Mouse (Mus musculus): Measurements from ENCODE around the gene Zfp652. TPM values are rescaled to one million over a fixed set of nuclear protein-coding genes. Genes with fewer than 3 reads are reported as not detected.
"Not testable (repeated sequence)": the region's sequence is repeated elsewhere in the genome, so short reads cannot be mapped to it uniquely, and the experiment has no call there.

The Zfp652 gene
- total and polyA plus RNA-seq, 3 experiments = 3.0 to 9.8 (median 6.2) TPM

DNA sequence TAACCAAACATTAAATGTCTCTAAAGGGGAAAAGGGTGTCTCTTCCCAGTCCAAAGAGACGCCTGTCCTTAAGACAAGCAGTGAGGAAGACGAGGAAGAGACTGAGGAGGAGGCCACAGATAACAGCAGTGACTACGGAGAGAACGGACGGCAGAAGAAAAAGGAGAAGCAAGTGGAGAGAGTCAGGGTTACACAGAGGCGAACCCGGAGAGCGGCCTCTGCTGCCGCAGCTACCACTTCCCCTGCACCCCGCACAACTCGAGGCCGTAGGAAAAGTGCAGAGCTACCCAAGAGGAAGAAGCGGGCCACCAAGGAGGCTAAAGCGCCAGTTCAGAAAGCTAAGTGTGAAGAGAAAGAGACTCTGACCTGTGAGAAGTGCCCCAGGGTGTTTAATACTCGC is 37.1 kb downstream of the Zfp652 start:
- Histone ChIP-seq H3K27me3 (replicated peaks) (no peaks in the 10 kb centered on the region), H3K79me2 (replicated peaks; ENCODE audit: control insufficient read depth, extremely low read depth, insufficient read depth, poor library complexity, severe bottlenecking) (peaks cover 2% of the 10 kb centered on the region; the same call in 1 of the 2 replicates), H3K27ac (ENCODE audit: insufficient read depth, low read depth) (no peak overlapping the region), H3K36me3 (replicated peaks in 1 of 2; ENCODE audit: control insufficient read depth in 1 of 2, insufficient read depth in 1 of 2, low read length in 1 of 2) (peaks cover 28 to 59% of the 10 kb centered on the region in 2 experiments), H3K4me3 (replicated peaks in 1 of 3; ENCODE audit: low read depth in 2 of 3, low read length in 2 of 3, poor library complexity in 1 of 3) (no peak overlapping the region), H3K4me1 (ENCODE audit: control insufficient read depth in 1 of 2, insufficient read depth in 2 of 2) (peaks cover 0 to 12% of the 10 kb centered on the region in 2 experiments; a peak in 2 of 4 replicates), H3K9me3 (replicated peaks; ENCODE audit: low read length) (no peaks in the 10 kb centered on the region), H3K9ac (ENCODE audit: insufficient read depth, low read depth) (no peak overlapping the region), H3K4me2 (ENCODE audit: insufficient read depth, low read depth, poor library complexity, severe bottlenecking) (no peak overlapping the region)
- dilution Hi-C loops (cut with MboI; ENCODE audit: extremely low pct_ligation_motif_present, extremely low pct_unique_long_range_greater_than_20kb, low sequenced_read_pairs) (no loop called here), in situ Hi-C loops (cut with MboI; ENCODE audit: low pct_ligation_motif_present, low pct_unique_long_range_greater_than_20kb, low sequenced_read_pairs) (loop anchor here (5.0 to 10.0 kb wide), 2 partner anchors 67 to 205 kb away; no protein-coding TSS in a partner anchor)
- TF ChIP-seq MYC (IDR thresholded peaks at IDR 0.05; ENCODE audit: low read depth, low read length) = no peak
- no peak for TF ChIP-seq PAX5 (IDR thresholded peaks at IDR 0.05; ENCODE audit: low read length)
- no peak for DNase-seq (ENCODE audit: extremely low read depth)

DNA sequence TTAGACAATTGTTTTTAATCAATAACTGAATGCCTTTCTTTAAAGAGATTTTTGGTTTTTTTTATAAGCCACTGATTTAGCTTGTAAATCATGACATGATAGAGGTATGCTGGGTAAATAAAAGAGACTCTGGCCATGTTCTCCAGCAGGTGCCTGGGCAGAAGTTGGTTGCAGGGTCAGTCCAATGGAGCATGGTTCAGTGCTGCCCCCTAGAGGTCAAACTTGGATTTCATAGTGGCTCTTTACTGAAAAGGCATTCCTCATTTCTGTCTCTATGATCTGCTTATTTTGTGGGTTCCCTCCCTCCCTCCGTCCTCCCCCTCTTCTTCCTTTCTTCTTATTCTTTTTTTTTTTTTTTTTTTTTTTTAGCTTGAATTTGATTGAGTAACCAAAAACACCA is 38.5 kb downstream of the Zfp652 start:
- H3K4me3 ChIP-seq (replicated peaks in 1 of 3; ENCODE audit: low read depth in 2 of 3, low read length in 2 of 3, poor library complexity in 1 of 3) = no peak overlapping the region
- in situ Hi-C loops (cut with MboI; ENCODE audit: low pct_ligation_motif_present, low pct_unique_long_range_greater_than_20kb, low sequenced_read_pairs) (loop anchor here (5.0 to 10.0 kb wide), 2 partner anchors 69 to 206 kb away; no protein-coding TSS in a partner anchor), dilution Hi-C loops (cut with MboI; ENCODE audit: extremely low pct_ligation_motif_present, extremely low pct_unique_long_range_greater_than_20kb, low sequenced_read_pairs) (no loop called here)
- TF ChIP-seq ZMIZ1 (IDR thresholded peaks at IDR 0.05; ENCODE audit: low read depth, low read length) (no peak), RAD21 (IDR thresholded peaks at IDR 0.05; ENCODE audit: low read depth, low read length) (peak; percentile 96), JUND (conservative IDR thresholded peaks at IDR 0.05; ENCODE audit: low read depth, low read length) (no peak), TCF12 (IDR thresholded peaks at IDR 0.05; ENCODE audit: low read depth, low read length) (no peak), CTCF (conservative IDR thresholded peaks at IDR 0.05 in 1 of 2, IDR thresholded peaks at IDR 0.05 in 1 of 2; ENCODE audit: low read depth in 2 of 2, low read length in 2 of 2) (peak; percentile 90 to 98), ETS1 (conservative IDR thresholded peaks at IDR 0.05; ENCODE audit: low read depth, low read length) (no peak), SMC3 (IDR thresholded peaks at IDR 0.05; ENCODE audit: low read depth, low read length) (peak; percentile 92), TBP (conservative IDR thresholded peaks at IDR 0.05; ENCODE audit: low read depth, low read length) (no peak), ZC3H11A (IDR thresholded peaks at IDR 0.05; ENCODE audit: low read depth, low read length) (peak; percentile 64), MAFK (IDR thresholded peaks at IDR 0.05; ENCODE audit: insufficient replicate concordance, low read length) (no peak), MXI1 (IDR thresholded peaks at IDR 0.05; ENCODE audit: low read depth, low read length) (no peak)
- H3K9me3 ChIP-seq (replicated peaks; ENCODE audit: low read length) = no peaks in the 10 kb centered on the region
- H3K4me2 ChIP-seq (ENCODE audit: insufficient read depth, low read depth, poor library complexity, severe bottlenecking) = no peak overlapping the region
- peaks cover 28 to 66% of the 10 kb centered on the region in 2 experiments for H3K36me3 ChIP-seq (replicated peaks in 1 of 2; ENCODE audit: control insufficient read depth in 1 of 2, insufficient read depth in 1 of 2, low read length in 1 of 2)
- H3K27ac ChIP-seq (ENCODE audit: insufficient read depth, low read depth) = no peak overlapping the region
- peak; percentile 80 for DNase-seq (ENCODE audit: extremely low read depth)
- no peaks in the 10 kb centered on the region for H3K79me2 ChIP-seq (replicated peaks; ENCODE audit: control insufficient read depth, extremely low read depth, insufficient read depth, poor library complexity, severe bottlenecking)
- no peaks in the 10 kb centered on the region for H3K27me3 ChIP-seq (replicated peaks)
- peaks cover 0 to 11% of the 10 kb centered on the region in 2 experiments; a peak in 2 of 4 replicates for H3K4me1 ChIP-seq (ENCODE audit: control insufficient read depth in 1 of 2, insufficient read depth in 2 of 2)
- no peak overlapping the region for H3K9ac ChIP-seq (ENCODE audit: insufficient read depth, low read depth)

DNA sequence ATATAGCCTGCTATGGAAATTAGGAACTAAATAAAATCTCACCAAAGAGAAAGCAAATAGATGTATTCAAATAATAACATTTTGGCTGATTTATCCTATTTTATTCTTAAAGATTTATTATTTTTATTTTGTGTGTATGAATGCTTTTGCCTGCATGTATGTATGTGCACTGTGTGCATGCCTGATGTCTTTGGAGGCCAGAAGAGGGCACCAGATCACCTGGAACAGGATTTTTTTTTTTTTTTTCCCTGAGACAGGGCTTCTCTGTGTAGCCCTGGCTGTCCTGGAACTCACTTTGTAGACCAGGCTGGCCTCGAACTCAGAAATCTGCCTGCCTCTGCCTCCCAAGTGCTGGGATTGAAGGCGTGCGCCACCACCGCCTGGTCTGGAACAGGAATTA is 42.7 kb downstream of the Zfp652 start:
- DNase-seq (ENCODE audit: extremely low read depth); H3K27ac ChIP-seq (ENCODE audit: insufficient read depth, low read depth); H3K4me3 ChIP-seq (replicated peaks in 1 of 3; ENCODE audit: low read depth in 2 of 3, low read length in 2 of 3, poor library complexity in 1 of 3); H3K4me2 ChIP-seq (ENCODE audit: insufficient read depth, low read depth, poor library complexity, severe bottlenecking); dilution Hi-C loops (cut with MboI; ENCODE audit: extremely low pct_ligation_motif_present, extremely low pct_unique_long_range_greater_than_20kb, low sequenced_read_pairs); H3K27me3 ChIP-seq (replicated peaks); H3K79me2 ChIP-seq (replicated peaks; ENCODE audit: control insufficient read depth, extremely low read depth, insufficient read depth, poor library complexity, severe bottlenecking); H3K4me1 ChIP-seq (ENCODE audit: control insufficient read depth in 1 of 2, insufficient read depth in 2 of 2); H3K9ac ChIP-seq (ENCODE audit: insufficient read depth, low read depth); H3K9me3 ChIP-seq (replicated peaks; ENCODE audit: low read length): not testable (repeated sequence)
- peak; percentile 86 for TF ChIP-seq ZNF384 (IDR thresholded peaks at IDR 0.05; ENCODE audit: low read depth, low read length)
- TF ChIP-seq RAD21 (IDR thresholded peaks at IDR 0.05; ENCODE audit: low read depth, low read length) = peak; percentile 10
- TF ChIP-seq CTCF (conservative IDR thresholded peaks at IDR 0.05 in 1 of 2, IDR thresholded peaks at IDR 0.05 in 1 of 2; ENCODE audit: low read depth in 2 of 2, low read length in 2 of 2) = peak in 1 of 2 experiments; percentile 34; a peak in 2 of 4 replicates
- H3K36me3 ChIP-seq (replicated peaks in 1 of 2; ENCODE audit: control insufficient read depth in 1 of 2, insufficient read depth in 1 of 2, low read length in 1 of 2) = peaks cover 16 to 77% of the 10 kb centered on the region in 2 experiments
- in situ Hi-C loops (cut with MboI; ENCODE audit: low pct_ligation_motif_present, low pct_unique_long_range_greater_than_20kb, low sequenced_read_pairs) = loop anchor here (10.0 kb wide), 1 partner anchor 210 kb away; no protein-coding TSS in a partner anchor

Data from CH12.LX (cell line).